Mouse (Mus musculus) lung, postnatal 0 days (tissue): ENCODE data around the gene Hyal6. TPM values are rescaled to one million over a fixed set of nuclear protein-coding genes. Genes with fewer than 3 reads are reported as not detected.

Source experiments
- ATAC-seq: fragments of 200-750 bp; cut with Nextera tagmentation; 2 replicates; pipeline ENCODE4 v1.8.0; 2017; ENCODE audit warnings: moderate library complexity
- DNase-seq: peaks from one replicate; pipeline ENCODE4 v3.0.0-alpha.2; 2016; ENCODE audit warnings: low spot score
- H3K27ac ChIP-seq: fragments of 300-500 bp; sonication (generic); 2 replicates; pipeline ENCODE4 v1.5.1; 2014; ENCODE audit warnings: antibody characterized with exemption, mild to moderate bottlenecking, low read length, mixed read lengths
- H3K27me3 ChIP-seq: fragments of 300-500 bp; sonication (generic); replicated peaks from 2 replicates; pipeline ENCODE4 v1.6.1; 2014; ENCODE audit warnings: low read length, mixed read lengths; ENCODE audit not compliant: insufficient read depth
- H3K36me3 ChIP-seq: fragments of 300-500 bp; sonication (generic); 2 replicates; pipeline ENCODE4 v1.6.1; 2014; ENCODE audit warnings: low read length, mixed read lengths; ENCODE audit not compliant: insufficient read depth
- H3K4me1 ChIP-seq: fragments of 300-500 bp; sonication (generic); 2 replicates; pipeline ENCODE4 v1.6.1; 2014; ENCODE audit warnings: antibody characterized with exemption, low read depth, low read length, mixed read lengths; ENCODE audit not compliant: insufficient read depth
- H3K4me2 ChIP-seq: fragments of 300-500 bp; sonication (generic); replicated peaks from 2 replicates; pipeline ENCODE4 v1.6.1; 2014; ENCODE audit warnings: low read depth, mild to moderate bottlenecking, low read length, moderate library complexity, mixed read lengths
- H3K4me3 ChIP-seq: fragments of 300-500 bp; sonication (generic); 2 replicates; pipeline ENCODE4 v1.5.1; 2014; ENCODE audit warnings: low read depth, low read length
- H3K9ac ChIP-seq: fragments of 300-500 bp; sonication (generic); replicated peaks from 2 replicates; pipeline ENCODE4 v1.6.1; 2014; ENCODE audit warnings: low read depth, mild to moderate bottlenecking
- H3K9me3 ChIP-seq: fragments of 300-500 bp; sonication (generic); 2 replicates; pipeline ENCODE4 v1.6.1; 2016; ENCODE audit warnings: low read length, mixed read lengths
- CTCF ChIP-seq: IDR thresholded peaks from 2 replicates; pipeline ENCODE4 v1.5.1; 2016; ENCODE audit warnings: antibody characterized with exemption, mild to moderate bottlenecking
- EP300 ChIP-seq: IDR thresholded peaks from 2 replicates; pipeline ENCODE4 v1.6.1; 2016; ENCODE audit warnings: antibody characterized with exemption, mild to moderate bottlenecking, control low read depth
- whole genome bisulfite sequencing: fragments of 180-500 bp; shearing (Covaris S2); extraction: QIAGEN DNeasy Blood & Tissue Kit; methylation state at CpG from one replicate; pipeline ENCODE4 v1.1.7; 2014; 5-methylcytosine and 5-hydroxymethylcytosine counted together
- polyA plus RNA-seq: library from polyadenylated mRNA; unstranded; fragments of >200 nt; fragmentation: Nextera tagmentation; extraction: Ambion mirVana; gene quantifications from 2 replicates; pipeline ENCODE4 v1.2.1, GENCODE M21; 2015

The Hyal6 gene
- polyA plus RNA-seq, 1 experiment from 2014 or later = not detected

DNA sequence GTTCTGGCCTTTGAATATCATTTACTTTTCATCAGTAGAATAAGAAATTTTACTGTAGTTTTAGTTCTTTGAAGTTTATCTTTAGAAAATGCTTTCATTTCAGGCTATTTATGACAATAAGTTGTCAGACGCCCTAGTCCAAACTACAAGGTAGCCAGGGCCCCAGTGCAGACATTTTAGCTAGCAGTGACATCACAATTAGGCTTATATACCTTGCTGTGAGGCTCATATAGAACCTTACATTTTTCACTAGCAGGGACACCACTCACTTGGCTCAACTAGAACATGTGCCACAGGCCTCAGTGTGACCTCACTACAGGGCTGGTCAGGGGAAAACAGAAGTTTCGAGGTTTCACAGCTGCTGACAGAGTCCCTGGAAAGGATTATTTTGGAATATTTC is 25.5 kb upstream of the Hyal6 start:
- ATAC-seq = no peak
- Histone ChIP-seq H3K9me3 (no peaks in the 10 kb centered on the region), H3K27me3 (no peaks in the 10 kb centered on the region), H3K4me2 (no peak overlapping the region), H3K4me3 (no peak overlapping the region), H3K36me3 (no peaks in the 10 kb centered on the region), H3K9ac (no peak overlapping the region), H3K27ac (no peak overlapping the region; the same call in 1 of the 2 replicates), H3K4me1 (no peaks in the 10 kb centered on the region)
- WGBS = 70% methylated on average over 2 of the region's 2 CpGs
- TF ChIP-seq EP300 (no peak), CTCF (no peak)
- no peak for DNase-seq

DNA sequence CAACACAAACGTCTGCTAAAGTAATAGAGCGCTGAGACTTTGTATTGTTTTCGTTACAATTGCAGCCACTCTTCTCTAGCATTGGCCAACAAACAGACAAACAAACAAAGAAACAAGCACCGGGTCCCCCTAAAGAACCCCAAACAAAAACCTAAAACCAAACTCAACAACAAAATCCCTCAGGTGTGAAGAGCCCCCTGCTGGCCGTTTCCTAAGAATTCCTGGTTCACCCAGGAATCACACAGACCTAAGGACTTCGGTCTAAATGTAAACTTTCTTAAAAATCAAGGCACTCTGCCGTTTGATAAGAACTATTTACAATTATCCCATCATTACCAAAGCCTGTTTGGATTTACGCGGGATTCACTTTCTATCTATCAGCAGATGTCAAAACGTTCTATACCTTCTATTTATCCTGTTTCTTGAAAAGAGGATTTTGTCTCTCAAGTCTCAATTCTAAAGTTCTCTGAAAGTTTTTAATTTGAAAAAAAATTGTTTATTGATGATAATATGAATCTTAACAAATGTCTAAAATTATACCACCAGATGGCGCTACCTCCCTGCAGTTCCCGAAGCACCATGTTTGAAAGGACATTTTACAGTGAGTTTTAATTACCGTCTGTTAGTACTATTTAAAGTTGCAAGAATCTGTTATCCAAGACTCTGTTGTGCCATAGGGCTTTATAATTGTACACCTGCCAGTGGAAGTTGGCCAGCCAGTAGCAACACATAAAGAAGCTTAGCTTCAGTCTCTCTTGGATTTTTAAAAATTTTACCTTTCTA is 11.5 kb upstream of the Hyal6 start:
- WGBS = 20% methylated on average over 13 of the region's 13 CpGs
- ATAC-seq = no peak

DNA sequence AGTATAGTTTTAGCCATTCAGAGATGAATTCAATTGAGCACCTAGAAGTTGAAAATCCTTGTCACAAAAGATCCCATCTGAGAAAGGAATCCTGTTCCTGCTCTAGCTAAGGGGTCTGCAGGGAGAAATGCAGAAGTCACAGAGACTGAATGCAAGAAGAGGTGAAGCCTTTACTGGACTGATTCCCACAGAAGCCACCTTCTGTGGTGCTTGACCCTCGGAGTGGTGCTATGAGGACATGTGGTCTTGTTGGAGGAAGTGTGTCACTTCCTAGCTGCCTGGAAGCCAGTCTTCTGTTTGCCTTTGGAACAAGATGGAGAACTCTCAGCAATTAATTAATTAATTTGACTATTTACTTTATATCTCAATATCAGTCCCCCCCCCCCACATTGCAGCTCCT is 4.9 kb upstream of the Hyal6 start:
- Histone ChIP-seq H3K9me3 (no peaks in the 10 kb centered on the region), H3K4me3 (no peak overlapping the region), H3K27me3 (no peaks in the 10 kb centered on the region), H3K4me2 (no peak overlapping the region), H3K4me1 (no peaks in the 10 kb centered on the region), H3K27ac (no peak overlapping the region), H3K9ac (no peak overlapping the region), H3K36me3 (no peaks in the 10 kb centered on the region)
- WGBS = 35% methylated on average over 1 of the region's 1 CpGs
- ATAC-seq (no peak), DNase-seq (no peak)
- TF ChIP-seq EP300 = no peak
- TF ChIP-seq CTCF = no peak

More for the DNA sequence above, 11.5 kb upstream of the Hyal6 start:
- Histone ChIP-seq H3K36me3 (no peaks in the 10 kb centered on the region), H3K4me3 (no peak overlapping the region), H3K9ac (no peak overlapping the region), H3K27ac (no peak overlapping the region), H3K4me2 (no peak overlapping the region), H3K27me3 (no peaks in the 10 kb centered on the region), H3K9me3 (no peaks in the 10 kb centered on the region), H3K4me1 (no peaks in the 10 kb centered on the region)
- peak; percentile 67 for DNase-seq
- TF ChIP-seq CTCF = peak; percentile 64
- TF ChIP-seq EP300 = no peak

DNA sequence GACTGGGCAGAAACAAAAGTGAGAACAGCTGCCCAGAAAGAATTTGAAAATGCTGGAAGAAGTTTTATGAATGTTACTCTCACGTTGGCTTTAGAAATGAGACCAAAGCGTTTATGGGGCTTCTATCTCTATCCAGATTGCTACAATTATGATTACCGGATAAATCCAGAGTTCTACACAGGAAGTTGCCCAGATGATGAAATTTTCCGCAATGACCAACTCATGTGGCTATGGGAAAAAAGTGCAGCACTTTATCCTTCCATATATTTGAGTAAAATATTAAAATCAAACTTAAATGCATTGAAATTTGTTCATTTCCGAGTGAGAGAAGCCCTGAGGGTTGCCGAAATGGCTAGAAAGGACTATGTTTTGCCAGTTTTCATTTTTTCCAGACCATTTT is 1.5 kb downstream of the Hyal6 start:
- Histone ChIP-seq H3K27me3 (no peaks in the 10 kb centered on the region), H3K36me3 (no peaks in the 10 kb centered on the region), H3K9me3 (no peaks in the 10 kb centered on the region), H3K4me2 (no peak overlapping the region), H3K4me3 (no peak overlapping the region), H3K27ac (no peak overlapping the region), H3K9ac (no peak overlapping the region), H3K4me1 (no peaks in the 10 kb centered on the region)
- TF ChIP-seq CTCF (no peak), EP300 (no peak)
- no peak for ATAC-seq
- no peak for DNase-seq
- WGBS = 79% methylated on average over 6 of the region's 6 CpGs

DNA sequence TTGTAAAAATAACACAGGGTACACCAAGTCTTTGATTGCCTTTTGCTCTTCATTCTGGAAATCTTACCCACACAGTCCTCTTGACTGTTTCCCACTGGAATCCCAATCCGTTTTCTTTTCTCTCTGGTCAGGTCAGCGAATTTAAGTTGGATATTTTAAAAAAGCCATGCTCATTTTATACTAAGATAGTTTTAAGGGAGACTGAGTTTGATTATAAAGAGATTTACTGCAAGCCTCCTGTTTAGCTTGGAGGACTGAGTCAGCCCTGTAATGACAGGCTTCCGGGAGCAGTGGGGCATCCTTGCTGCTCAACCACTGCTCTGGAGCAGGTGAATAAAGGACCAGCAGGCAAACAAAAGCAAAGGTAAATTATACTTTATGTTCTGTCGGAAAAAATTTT is 15.0 kb downstream of the Hyal6 start, which contains the start of gene Hyal4:
Gene Hyal4, plus strand, starts transcription at position 301 of the 400 bp plus-strand sequence.
- H3K9ac ChIP-seq = no peak within 1 kb of the TSS
- ATAC-seq (no peak), DNase-seq (no peak)
- no peak within 1 kb of the TSS for H3K4me2 ChIP-seq
- no peak within 1 kb of the TSS for H3K27ac ChIP-seq
- no peak within 1 kb of the TSS for H3K4me3 ChIP-seq
- H3K27me3 ChIP-seq = no peaks in the 10 kb centered on the region
- no peaks in the 10 kb centered on the region for H3K9me3 ChIP-seq
- no peaks in the 10 kb centered on the region for H3K4me1 ChIP-seq
- no peaks in the 10 kb centered on the region for H3K36me3 ChIP-seq
- WGBS = 82% methylated on average over 4 of the region's 4 CpGs
- TF ChIP-seq EP300 (no peak), CTCF (no peak)

DNA sequence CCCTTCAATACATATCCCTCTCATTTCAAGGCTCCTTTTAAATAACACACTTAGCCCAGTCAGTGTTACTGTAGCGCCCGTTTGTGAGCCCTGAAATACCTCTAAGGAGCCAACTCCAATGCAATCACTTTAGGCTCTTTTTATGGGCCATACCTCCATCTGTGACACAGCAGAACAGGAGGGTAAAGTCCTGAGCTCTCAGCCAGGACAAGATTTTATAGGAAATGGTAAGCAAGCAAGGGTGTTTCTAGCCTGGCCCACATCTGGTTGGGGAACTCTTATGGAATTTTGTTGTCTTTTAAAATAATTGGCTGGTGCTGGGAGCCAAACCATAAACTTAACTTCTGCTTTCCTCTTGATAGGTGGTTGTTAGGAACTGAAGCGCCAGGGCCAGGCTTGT is 26.2 kb downstream of the Hyal6 start:
- DNase-seq (no peak), ATAC-seq (no peak)
- no peak overlapping the region for H3K4me3 ChIP-seq
- 88% methylated on average over 3 of the region's 3 CpGs for WGBS
- no peak overlapping the region for H3K9ac ChIP-seq
- H3K4me1 ChIP-seq = no peaks in the 10 kb centered on the region
- no peaks in the 10 kb centered on the region for H3K9me3 ChIP-seq
- H3K4me2 ChIP-seq = no peak overlapping the region
- H3K27ac ChIP-seq = no peak overlapping the region
- TF ChIP-seq CTCF = no peak
- no peaks in the 10 kb centered on the region for H3K36me3 ChIP-seq
- H3K27me3 ChIP-seq = no peaks in the 10 kb centered on the region
